Mouse (Mus musculus) c-Kit-negative CD71-positive TER-119-positive erythroid progenitor cells, embryonic 14.5 days (primary cell): ENCODE data around the gene Plpp4.

ENCODE experiments used
- DNase-seq: peaks from one replicate; pipeline ENCODE4 v3.0.0-alpha.2; 2013; ENCODE audit warnings: low read depth, low spot score

Plpp4 gene

GRCm38 (mm10) chr7:129301622-129302021 is 44.8 kb downstream of the Plpp4 start:
- DNase-seq, result no peak

- DNase-seq, result no peak
Measured at GRCm38 (mm10) chr7:129303356-129303755, 46.5 kb downstream of the Plpp4 start.

GRCm38 (mm10) chr7:129307042-129307825 is 50.4 kb downstream of the Plpp4 start:
- no peak for DNase-seq

GRCm38 (mm10) chr7:129308661-129309060 is 51.8 kb downstream of the Plpp4 start:
- DNase-seq, result no peak

- DNase-seq, result no peak
Measured at GRCm38 (mm10) chr7:129312521-129312920, 55.7 kb downstream of the Plpp4 start.

- DNase-seq, result no peak
Measured at GRCm38 (mm10) chr7:129313969-129314368, 57.1 kb downstream of the Plpp4 start.

- no peak for DNase-seq
Measured at GRCm38 (mm10) chr7:129340096-129340495, 83.3 kb downstream of the Plpp4 start.

- DNase-seq, result no peak
Measured at GRCm38 (mm10) chr7:129355561-129355960, 98.7 kb downstream of the Plpp4 start.

- DNase-seq, result no peak
Measured at GRCm38 (mm10) chr7:129375306-129375705, 118.5 kb downstream of the Plpp4 start.

GRCm38 (mm10) chr7:129385149-129385548 is 128.3 kb downstream of the Plpp4 start:
- no peak for DNase-seq

GRCm38 (mm10) chr7:129392835-129393489 is 136.1 kb downstream of the Plpp4 start:
- no peak for DNase-seq

- no peak for DNase-seq
Measured at GRCm38 (mm10) chr7:129396561-129396960, 139.7 kb downstream of the Plpp4 start.

- DNase-seq, result no peak
Measured at GRCm38 (mm10) chr7:129399071-129399470, 142.2 kb downstream of the Plpp4 start.

GRCm38 (mm10) chr7:129402695-129403364 is 146.0 kb downstream of the Plpp4 start:
- DNase-seq, result no peak

GRCm38 (mm10) chr7:129406069-129406468 is 149.2 kb downstream of the Plpp4 start:
- DNase-seq, result no peak

GRCm38 (mm10) chr7:129412695-129413094 is 155.9 kb downstream of the Plpp4 start:
- DNase-seq, result no peak

- no peak for DNase-seq
Measured at GRCm38 (mm10) chr7:129415179-129415578, 158.3 kb downstream of the Plpp4 start.

GRCm38 (mm10) chr7:129421181-129421580 is 164.3 kb downstream of the Plpp4 start:
- no peak for DNase-seq

GRCm38 (mm10) chr7:129425554-129425953 is 168.7 kb downstream of the Plpp4 start:
- DNase-seq, result no peak

GRCm38 (mm10) chr7:129428794-129429193 is 172.0 kb downstream of the Plpp4 start:
- DNase-seq, result no peak

GRCm38 (mm10) chr7:129429903-129430302 is 173.1 kb downstream of the Plpp4 start:
- DNase-seq, result no peak
